Mouse (Mus musculus) brown adipose tissue, adult 24 weeks (tissue): ENCODE measurements around the gene Olfr1446. TPM values are rescaled to one million over a fixed set of nuclear protein-coding genes. Genes with fewer than 3 reads are reported as not detected.

ENCODE experiments used
- H3K27ac ChIP-seq: fragments of 200-500 bp; replicated peaks from 2 replicates; pipeline ENCODE4 v1.5.1; 2012; ENCODE audit warnings: low read depth, mild to moderate bottlenecking, low read length
- H3K4me1 ChIP-seq: fragments of 200-500 bp; 2 replicates; pipeline ENCODE4 v1.6.1; 2012; ENCODE audit warnings: low read length, mixed read lengths; ENCODE audit not compliant: control insufficient read depth, insufficient read depth, insufficient read length
- H3K4me3 ChIP-seq: fragments of 200-500 bp; 2 replicates; pipeline ENCODE4 v1.5.1; 2012; ENCODE audit warnings: low read depth, mild to moderate bottlenecking, low read length, moderate library complexity; ENCODE audit not compliant: insufficient read depth
- polyA plus RNA-seq: library from polyadenylated mRNA; stranded (reverse); fragments of >200 nt; gene quantifications from 2 replicates; pipeline ENCODE4 v1.2.4, GENCODE M21; 2012; ENCODE audit not compliant: missing spikeins, insufficient read depth, insufficient read length

The Olfr1446 gene
- polyA plus RNA-seq, result not detected in 2 replicates

GRCm38 (mm10) chr19:12893424-12893823 lies at the start of gene Olfr1446:
Gene Olfr1446 (minus strand): TSS chr19:12893524.
- Histone ChIP-seq H3K27ac (no peak within 1 kb of the TSS), H3K4me3 (no peak within 1 kb of the TSS), H3K4me1 (no peaks in the 10 kb centered on the region)

- Histone ChIP-seq H3K4me3 (no peak within 1 kb of the TSS), H3K27ac (no peak within 1 kb of the TSS), H3K4me1 (no peaks in the 10 kb centered on the region)
Observed at GRCm38 (mm10) chr19:12930540-12930939, 37.2 kb upstream of the Olfr1446 start, which contains the start of gene Olfr1449. Gene Olfr1449 (plus strand): TSS chr19:12930840.

- H3K4me1 ChIP-seq, result no peaks in the 10 kb centered on the region
- no peak within 1 kb of the TSS for H3K27ac ChIP-seq
- no peak within 1 kb of the TSS for H3K4me3 ChIP-seq
Observed at GRCm38 (mm10) chr19:12924319-12924718, 31.0 kb upstream of the Olfr1446 start, which contains the start of gene Olfr1448. Gene Olfr1448 (minus strand): TSS chr19:12924419.

DNA sequence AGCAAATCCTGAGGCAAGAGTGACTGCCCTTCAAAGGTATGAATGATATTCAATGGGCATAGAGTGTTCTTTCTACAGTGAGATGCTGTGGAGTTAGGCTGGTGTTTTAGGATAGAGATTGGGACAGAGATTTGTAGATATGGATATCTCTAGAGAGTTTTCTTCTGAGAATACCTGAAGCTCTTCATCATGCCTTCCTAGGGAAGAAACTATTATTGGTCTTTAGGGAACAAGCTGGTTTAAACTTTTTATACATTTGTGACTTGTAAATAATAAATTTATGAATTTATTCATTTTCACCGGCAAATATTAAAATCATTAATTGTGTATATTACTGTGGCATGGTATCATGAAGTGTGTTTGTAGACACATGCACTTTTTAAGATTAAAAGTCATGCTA lies 10.3 kb upstream of the Olfr1446 start, which contains the start of gene Olfr1447:
TSS of gene Olfr1447 (minus strand) at position 101 of the 400 bp plus-strand sequence.
- H3K4me1 ChIP-seq, result no peaks in the 10 kb centered on the region

DNA sequence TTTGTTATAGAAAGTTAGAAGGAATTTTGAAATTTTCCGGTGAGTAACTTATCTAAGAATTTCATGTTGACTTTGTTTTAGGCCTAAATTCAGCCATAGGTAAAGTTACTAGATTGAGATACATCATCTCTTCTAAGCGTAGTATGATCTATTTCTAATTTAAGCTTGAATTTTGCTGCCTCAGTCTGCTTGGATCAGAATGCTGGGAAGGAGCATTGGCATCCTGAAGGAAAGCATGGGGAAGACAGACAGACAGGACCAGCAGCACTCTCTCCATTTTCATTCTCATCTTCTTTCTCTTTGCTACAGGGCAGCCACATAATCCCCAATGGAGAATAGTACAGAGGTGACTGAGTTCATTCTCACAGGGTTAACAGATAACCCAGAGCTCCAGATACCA lies 9.8 kb downstream of the Olfr1446 start, which contains the start of gene Olfr1445:
TSS of gene Olfr1445 (plus strand) at position 301 of the 400 bp plus-strand sequence.
- H3K4me3 ChIP-seq, result no peak within 1 kb of the TSS

More for the DNA sequence above, 10.3 kb upstream of the Olfr1446 start, which contains the start of gene Olfr1447:
- Histone ChIP-seq H3K27ac (no peak within 1 kb of the TSS), H3K4me3 (no peak within 1 kb of the TSS)

GRCm38 (mm10) chr19:12856983-12857382 lies 36.3 kb downstream of the Olfr1446 start, which contains the start of gene Olfr1444:
Gene Olfr1444 (plus strand): TSS chr19:12857283.
- H3K4me1 ChIP-seq, result no peaks in the 10 kb centered on the region
- H3K27ac ChIP-seq, result no peak within 1 kb of the TSS
- no peak within 1 kb of the TSS for H3K4me3 ChIP-seq

More for the DNA sequence above, 9.8 kb downstream of the Olfr1446 start, which contains the start of gene Olfr1445:
- Histone ChIP-seq H3K4me1 (no peaks in the 10 kb centered on the region), H3K27ac (no peak within 1 kb of the TSS)

DNA sequence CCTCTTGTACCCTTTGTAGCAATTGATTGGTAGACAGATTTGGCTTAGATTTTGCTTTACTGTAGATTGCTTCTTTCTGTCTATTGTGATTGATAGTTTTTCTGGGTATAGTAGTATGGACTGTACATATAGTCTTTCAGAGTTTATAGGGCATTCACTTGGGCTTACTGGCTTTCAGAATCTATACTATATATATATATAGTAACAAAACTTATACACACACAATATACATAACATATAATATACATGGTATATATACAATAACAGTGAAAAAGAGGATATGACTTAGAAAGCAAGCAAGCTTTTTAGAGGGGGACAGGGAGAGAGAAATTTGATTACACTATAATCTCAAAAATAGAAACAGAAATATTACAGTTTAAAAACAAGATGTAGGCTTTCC lies 46.9 kb downstream of the Olfr1446 start, which contains the start of gene Gm5244:
TSS of gene Gm5244 (plus strand) at position 301 of the 400 bp plus-strand sequence.
- H3K27ac ChIP-seq, result no peak within 1 kb of the TSS
- no peaks in the 10 kb centered on the region for H3K4me1 ChIP-seq
- H3K4me3 ChIP-seq, result no peak within 1 kb of the TSS

- H3K27ac ChIP-seq, result no peak overlapping the region
- H3K4me1 ChIP-seq, result no peaks in the 10 kb centered on the region
- H3K4me3 ChIP-seq, result no peak overlapping the region
Observed at GRCm38 (mm10) chr19:12838507-12838906, 54.8 kb downstream of the Olfr1446 start.

Other genes with a start within 250 kb of the Olfr1446 start
- gene Olfr1442, start 223.1 kb downstream of the Olfr1446 start, polyA plus RNA-seq, result not detected in 2 replicates
- not detected in 2 replicates for gene Olfr1443, start 215.4 kb downstream of the Olfr1446 start, polyA plus RNA-seq
- not detected in 2 replicates for gene Keg1, start 197.7 kb downstream of the Olfr1446 start, polyA plus RNA-seq
- 1.8 and 2.6 TPM in 2 replicates for gene Cntf, start 127.9 kb downstream of the Olfr1446 start, polyA plus RNA-seq
- gene Zfp91, start 97.4 kb downstream of the Olfr1446 start, polyA plus RNA-seq, result 109 and 111 TPM in 2 replicates
- 0.67 and 1.2 TPM in 2 replicates for gene Lpxn, start 97.3 kb downstream of the Olfr1446 start, polyA plus RNA-seq
- gene Gm5244, start 46.8 kb downstream of the Olfr1446 start, polyA plus RNA-seq, result not detected in 2 replicates
- gene Olfr1444, start 36.2 kb downstream of the Olfr1446 start, polyA plus RNA-seq, result not detected in 2 replicates
- not detected in 2 replicates for gene Olfr1445, start 9.7 kb downstream of the Olfr1446 start, polyA plus RNA-seq
- not detected in 2 replicates for gene Olfr1447, start 10.2 kb upstream of the Olfr1446 start, polyA plus RNA-seq
- gene Olfr1448, start 30.9 kb upstream of the Olfr1446 start, polyA plus RNA-seq, result not detected in 2 replicates
- not detected in 2 replicates for gene Olfr1449, start 37.3 kb upstream of the Olfr1446 start, polyA plus RNA-seq
- not detected in 2 replicates for gene Olfr1450, start 56.7 kb upstream of the Olfr1446 start, polyA plus RNA-seq
- gene Olfr1451, start 101.5 kb upstream of the Olfr1446 start, polyA plus RNA-seq, result not detected in 2 replicates
- gene Olfr1453, start 134.8 kb upstream of the Olfr1446 start, polyA plus RNA-seq, result not detected in 2 replicates
- gene Olfr1454, start 167.1 kb upstream of the Olfr1446 start, polyA plus RNA-seq, result not detected in 2 replicates
- not detected in 2 replicates for gene Olfr1457, start 204.4 kb upstream of the Olfr1446 start, polyA plus RNA-seq
- not detected in 2 replicates for gene Olfr1458, start 213.3 kb upstream of the Olfr1446 start, polyA plus RNA-seq